Mouse (Mus musculus) kidney, embryonic 16.5 days (tissue): ENCODE data around the gene Tbc1d4. TPM values are rescaled to one million over a fixed set of nuclear protein-coding genes. Genes with fewer than 3 reads are reported as not detected.

Source experiments
- ATAC-seq: fragments of 200-750 bp; cut with Nextera tagmentation; 2 replicates; pipeline ENCODE4 v1.8.0; 2017; ENCODE audit warnings: moderate TSS enrichment; ENCODE audit not compliant: low FRiP score, low TSS enrichment
- H3K27ac ChIP-seq: fragments of 300-500 bp; sonication (generic); 2 replicates; pipeline ENCODE4 v1.5.1; 2014; ENCODE audit warnings: low read length
- H3K27me3 ChIP-seq: fragments of 300-500 bp; sonication (generic); 2 replicates; pipeline ENCODE4 v1.6.1; 2014; ENCODE audit warnings: low read length, control low read depth, mixed read lengths; ENCODE audit not compliant: insufficient read depth
- H3K36me3 ChIP-seq: fragments of 300-500 bp; sonication (generic); 2 replicates; pipeline ENCODE4 v1.6.1; 2014; ENCODE audit warnings: low read length, control low read depth, mixed read lengths; ENCODE audit not compliant: insufficient read depth
- H3K4me1 ChIP-seq: fragments of 300-500 bp; sonication (generic); 2 replicates; pipeline ENCODE4 v1.6.1; 2014; ENCODE audit warnings: low read length, control low read depth, mixed read lengths; ENCODE audit not compliant: insufficient read depth
- H3K4me2 ChIP-seq: fragments of 300-500 bp; sonication (generic); replicated peaks from 2 replicates; pipeline ENCODE4 v1.6.1; 2014; ENCODE audit warnings: low read depth, low read length
- H3K4me3 ChIP-seq: fragments of 300-500 bp; sonication (generic); 2 replicates; pipeline ENCODE4 v1.5.1; 2014; ENCODE audit warnings: mild to moderate bottlenecking, low read length
- H3K9ac ChIP-seq: fragments of 300-500 bp; sonication (generic); replicated peaks from 2 replicates; pipeline ENCODE4 v1.6.1; 2014; ENCODE audit warnings: low read length
- H3K9me3 ChIP-seq: fragments of 300-500 bp; sonication (generic); 2 replicates; pipeline ENCODE4 v1.6.1; 2016; ENCODE audit warnings: low read length, control low read depth
- WGBS: fragments of 180-500 bp; shearing (Covaris S2); extraction: QIAGEN DNeasy Blood & Tissue Kit; methylation state at CpG from one replicate; pipeline ENCODE4 v1.1.7; 2014; 5-methylcytosine and 5-hydroxymethylcytosine counted together
- polyA plus RNA-seq: library from polyadenylated mRNA; unstranded; fragments of >200 nt; fragmentation: Nextera tagmentation; extraction: Ambion mirVana; gene quantifications from 2 replicates; pipeline ENCODE4 v1.2.1, GENCODE M21; 2015

The Tbc1d4 gene
- 22.0 and 23.0 TPM in 2 replicates for polyA plus RNA-seq

- under 1% methylated on average over 62 of the region's 62 CpGs for WGBS
- peak; percentile 95 for ATAC-seq
- H3K9ac ChIP-seq, result peak within 1 kb of the TSS; percentile 84
Measured at GRCm38 (mm10) chr14:101608519-101609368, at the start of gene Tbc1d4. Gene Tbc1d4, minus strand, starts transcription at chr14:101609191.

GRCm38 (mm10) chr14:101656307-101656706 is 47.3 kb upstream of the Tbc1d4 start:
- H3K4me1 ChIP-seq, result peaks cover 4% of the 10 kb centered on the region
- H3K4me3 ChIP-seq, result no peak overlapping the region
- H3K27me3 ChIP-seq, result no peaks in the 10 kb centered on the region
- WGBS, result 86% methylated on average over 10 of the region's 10 CpGs
- no peaks in the 10 kb centered on the region for H3K9me3 ChIP-seq
- H3K36me3 ChIP-seq, result peaks cover 5% of the 10 kb centered on the region; the same call in 1 of the 2 replicates
- no peak overlapping the region for H3K4me2 ChIP-seq
- no peak for ATAC-seq
- H3K9ac ChIP-seq, result no peak overlapping the region
- H3K27ac ChIP-seq, result no peak overlapping the region

More at GRCm38 (mm10) chr14:101608519-101609368, at the start of gene Tbc1d4:
- Histone ChIP-seq H3K4me3 (peak within 1 kb of the TSS; percentile 89), H3K36me3 (no peaks in the 10 kb centered on the region), H3K4me2 (peak within 1 kb of the TSS; percentile 99), H3K4me1 (peaks cover 11% of the 10 kb centered on the region; the same call in 1 of the 2 replicates), H3K9me3 (no peaks in the 10 kb centered on the region), H3K27ac (peak within 1 kb of the TSS; percentile 87), H3K27me3 (no peaks in the 10 kb centered on the region)

- H3K9ac ChIP-seq, result peak overlapping the region; percentile 84
- no peaks in the 10 kb centered on the region for H3K36me3 ChIP-seq
- H3K4me3 ChIP-seq, result peak overlapping the region; percentile 99
- H3K27ac ChIP-seq, result no peak overlapping the region
- no peaks in the 10 kb centered on the region for H3K9me3 ChIP-seq
- peak overlapping the region; percentile 86 for H3K4me2 ChIP-seq
- no peaks in the 10 kb centered on the region for H3K27me3 ChIP-seq
- H3K4me1 ChIP-seq, result peaks cover 4% of the 10 kb centered on the region
- ATAC-seq, result peak; percentile 43
- WGBS, result under 1% methylated on average over 10 of the region's 10 CpGs
Measured at GRCm38 (mm10) chr14:101654526-101654909, 45.5 kb upstream of the Tbc1d4 start.

GRCm38 (mm10) chr14:101653581-101654525 is 44.9 kb upstream of the Tbc1d4 start, which contains the start of gene Uchl3:
Gene Uchl3, plus strand, starts transcription at chr14:101653967.
- no peaks in the 10 kb centered on the region for H3K27me3 ChIP-seq
- under 1% methylated on average over 75 of the region's 81 CpGs for WGBS
- H3K4me3 ChIP-seq, result peak within 1 kb of the TSS; percentile 99
- peak within 1 kb of the TSS; percentile 63; the same call in 1 of the 2 replicates for H3K27ac ChIP-seq
- H3K9me3 ChIP-seq, result no peaks in the 10 kb centered on the region
- peaks cover 4% of the 10 kb centered on the region for H3K4me1 ChIP-seq
- peak; percentile 92 for ATAC-seq
- H3K4me2 ChIP-seq, result peak within 1 kb of the TSS; percentile 86
- H3K9ac ChIP-seq, result peak within 1 kb of the TSS; percentile 84
- no peaks in the 10 kb centered on the region for H3K36me3 ChIP-seq

- no peak overlapping the region for H3K27ac ChIP-seq
- 85% methylated on average over 6 of the region's 6 CpGs for WGBS
- H3K4me3 ChIP-seq, result no peak overlapping the region
- peaks cover 4% of the 10 kb centered on the region for H3K4me1 ChIP-seq
- H3K36me3 ChIP-seq, result no peaks in the 10 kb centered on the region
- no peak overlapping the region for H3K4me2 ChIP-seq
- H3K9ac ChIP-seq, result no peak overlapping the region
- no peak for ATAC-seq
- no peaks in the 10 kb centered on the region for H3K9me3 ChIP-seq
- H3K27me3 ChIP-seq, result no peaks in the 10 kb centered on the region
Measured at GRCm38 (mm10) chr14:101652571-101652970, 43.6 kb upstream of the Tbc1d4 start.

DNA sequence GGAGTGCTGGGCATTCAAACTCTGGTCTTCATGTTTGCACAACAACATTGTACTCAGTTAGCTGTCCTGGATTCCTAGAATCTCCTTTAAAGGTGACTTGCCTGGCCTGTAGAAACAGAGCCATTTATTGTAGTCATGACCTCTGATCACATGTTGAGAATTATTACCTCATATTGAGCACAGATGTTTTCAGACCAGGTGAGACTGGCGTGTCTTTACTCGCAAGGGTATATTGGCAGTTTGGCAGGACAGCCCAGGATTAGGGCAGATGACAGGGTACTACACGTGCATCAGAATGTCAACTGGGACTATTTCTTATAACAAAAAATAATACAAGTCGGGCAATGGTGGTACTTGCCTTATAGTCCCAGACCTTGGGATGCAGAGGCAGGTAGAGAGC is 41.6 kb upstream of the Tbc1d4 start:
- Histone ChIP-seq H3K27ac (no peak overlapping the region), H3K36me3 (no peaks in the 10 kb centered on the region), H3K9ac (no peak overlapping the region), H3K27me3 (no peaks in the 10 kb centered on the region), H3K9me3 (no peaks in the 10 kb centered on the region), H3K4me2 (no peak overlapping the region), H3K4me1 (peaks cover 4% of the 10 kb centered on the region), H3K4me3 (no peak overlapping the region)
- 88% methylated on average over 4 of the region's 4 CpGs for WGBS
- no peak for ATAC-seq

DNA sequence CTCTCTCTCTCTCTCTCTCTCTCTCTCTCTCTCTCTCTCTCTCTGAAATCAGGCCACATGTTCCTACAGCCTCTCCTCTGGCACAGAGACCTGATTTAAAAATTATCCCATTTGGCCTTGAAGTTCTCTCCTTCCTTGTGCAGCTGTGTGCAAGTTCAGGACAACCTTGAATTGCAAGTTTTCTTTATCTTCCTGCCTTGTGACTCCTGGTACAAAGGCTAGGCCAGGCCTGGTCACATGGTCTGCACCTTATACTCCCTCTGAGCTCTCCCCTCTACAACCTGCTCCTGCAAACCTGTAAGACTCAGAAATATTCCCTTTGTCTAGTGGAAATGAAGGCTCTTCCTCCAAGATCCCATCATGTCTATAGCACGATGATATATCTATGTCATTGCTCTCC is 36.0 kb upstream of the Tbc1d4 start:
- 94% methylated on average over 1 of the region's 1 CpGs for WGBS
- H3K27ac ChIP-seq, result no peak overlapping the region
- no peak overlapping the region for H3K4me3 ChIP-seq
- no peaks in the 10 kb centered on the region for H3K4me1 ChIP-seq
- no peak for ATAC-seq
- no peak overlapping the region for H3K4me2 ChIP-seq
- no peak overlapping the region for H3K9ac ChIP-seq
- H3K36me3 ChIP-seq, result no peaks in the 10 kb centered on the region
- H3K9me3 ChIP-seq, result no peaks in the 10 kb centered on the region
- no peaks in the 10 kb centered on the region for H3K27me3 ChIP-seq

DNA sequence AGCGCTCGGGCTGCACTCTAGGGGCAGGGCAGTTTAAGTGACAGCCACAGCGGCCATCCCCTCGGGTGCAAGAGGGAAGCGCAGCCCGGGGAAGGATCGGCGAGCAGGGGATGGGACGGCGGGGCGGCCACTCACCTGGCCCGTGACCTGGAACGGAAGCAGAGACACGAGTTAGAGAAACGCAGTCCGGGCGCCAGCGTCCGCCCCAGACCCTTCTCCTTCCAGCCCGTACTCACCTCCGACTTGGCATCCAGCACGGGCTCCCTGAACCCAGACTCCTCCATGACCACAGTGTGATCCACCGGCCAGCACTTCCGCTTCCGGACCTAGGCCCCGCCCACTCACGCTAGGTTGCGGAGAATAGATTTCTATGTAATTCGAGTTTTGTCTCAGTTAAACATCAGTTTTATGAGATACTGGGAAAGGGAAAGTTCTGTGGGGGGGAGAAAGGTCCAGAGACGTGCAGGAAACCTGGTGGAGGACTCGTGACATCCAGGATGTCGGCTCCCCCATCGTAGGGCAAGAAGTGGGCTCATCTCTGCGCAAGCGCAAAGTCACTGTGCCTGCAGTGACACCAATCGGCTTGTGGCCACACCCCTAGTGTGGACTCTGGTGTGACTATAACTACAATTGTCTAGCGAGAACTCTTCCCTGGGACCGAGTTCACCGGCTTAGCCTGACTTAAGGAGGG is 31.3 kb upstream of the Tbc1d4 start, which contains the start of gene Commd6:
Commd6 (minus strand) TSS at position 534 of the 691 bp plus-strand sequence.
- Histone ChIP-seq H3K4me2 (peak within 1 kb of the TSS; percentile 91), H3K27me3 (no peaks in the 10 kb centered on the region), H3K36me3 (peaks cover 4% of the 10 kb centered on the region; the same call in 1 of the 2 replicates), H3K27ac (peak within 1 kb of the TSS; percentile 90), H3K9ac (peak within 1 kb of the TSS; percentile 84), H3K4me3 (peak within 1 kb of the TSS; percentile 91), H3K9me3 (no peaks in the 10 kb centered on the region), H3K4me1 (peaks cover 6% of the 10 kb centered on the region)
- ATAC-seq, result peak; percentile 99
- WGBS, result under 1% methylated on average over 39 of the region's 39 CpGs

DNA sequence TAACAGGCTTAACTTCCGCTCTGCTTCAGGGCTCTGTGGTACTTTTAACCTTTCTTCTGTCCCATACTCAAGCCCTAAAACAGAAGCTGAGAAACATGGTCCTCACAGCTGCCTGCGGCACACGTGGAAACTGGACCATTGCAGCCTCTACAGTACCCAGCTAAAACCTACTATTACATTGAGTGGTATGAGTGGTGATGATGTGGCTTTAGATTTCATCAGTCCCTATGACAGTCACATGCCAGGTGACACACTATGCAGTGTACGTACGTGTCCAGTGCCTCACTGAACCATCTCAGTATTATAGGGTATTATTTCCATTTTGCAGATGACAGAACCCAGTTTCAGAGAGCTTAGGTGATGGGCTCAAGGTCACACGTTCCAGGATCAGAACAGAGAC is 28.4 kb upstream of the Tbc1d4 start:
- no peak overlapping the region for H3K27ac ChIP-seq
- no peaks in the 10 kb centered on the region for H3K27me3 ChIP-seq
- no peak for ATAC-seq
- H3K4me3 ChIP-seq, result no peak overlapping the region
- H3K36me3 ChIP-seq, result peaks cover 19% of the 10 kb centered on the region; the same call in 1 of the 2 replicates
- 87% methylated on average over 6 of the region's 6 CpGs for WGBS
- H3K4me2 ChIP-seq, result no peak overlapping the region
- H3K9me3 ChIP-seq, result no peaks in the 10 kb centered on the region
- peaks cover 6% of the 10 kb centered on the region for H3K4me1 ChIP-seq
- no peak overlapping the region for H3K9ac ChIP-seq
